Mouse (Mus musculus): ENCODE results near the gene 4931406C07Rik.

Gene 4931406C07Rik

GRCm38 (mm10) chr9:15237516-15238296 lies 68.5 kb downstream of the 4931406C07Rik start:
- no peak for DNase-seq

DNA sequence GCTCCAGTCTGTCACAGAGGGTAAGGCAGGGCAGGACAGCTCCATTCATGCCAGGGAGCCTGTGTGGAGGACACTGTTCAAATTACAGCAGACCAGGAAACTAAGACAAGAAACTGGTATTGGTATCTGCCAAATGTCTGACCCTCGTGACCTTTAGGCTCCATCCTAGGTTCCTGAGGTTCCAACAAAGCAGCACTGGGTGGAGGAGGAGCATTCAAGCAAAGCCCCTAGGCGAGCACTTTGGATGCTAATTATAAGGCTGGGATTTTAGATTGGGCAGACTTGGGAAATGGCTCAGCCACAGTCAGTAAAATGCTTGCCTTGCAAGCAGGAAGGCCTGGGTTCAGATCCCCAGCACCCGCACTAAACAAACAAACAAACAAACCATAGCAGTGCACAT lies 70.3 kb downstream of the 4931406C07Rik start:
- no peak for DNase-seq

- no peak for DNase-seq
These were observed 72.6 kb downstream of the 4931406C07Rik start for GRCm38 (mm10) chr9:15233604-15234003.

Data from thymus, postnatal 4 days (tissue).